Mouse (Mus musculus) T-helper 2 cell (primary cell): ENCODE measurements around the gene Eipr1.
"Not testable (repeated sequence)": the region's sequence is repeated elsewhere in the genome, so short reads cannot be mapped to it uniquely, and the experiment has no call there.

Experiments
- in situ Hi-C: fragments of 300-600 bp; cut with MboI, MseI; formaldehyde crosslinking; loops from one replicate; pipeline ENCODE4 v1.15.1; 2025; ENCODE audit warnings: high pct_unique_total_duplicates

Eipr1 gene

GRCm38 (mm10) chr12:28751508-28752263 is at the start of gene Eipr1:
Gene Eipr1, plus strand, starts transcription at chr12:28751803.
- in situ Hi-C loops: loop anchor here (5.0 kb wide), 1 partner anchor 114 kb away; the partner anchor contains the start of gene Rps7

GRCm38 (mm10) chr12:28704381-28704780 is 47.2 kb upstream of the Eipr1 start:
- in situ Hi-C loops: loop anchor here (25.0 kb wide), 1 partner anchor 383 kb away; no protein-coding TSS in a partner anchor

GRCm38 (mm10) chr12:28705204-28705603 is 46.4 kb upstream of the Eipr1 start:
- in situ Hi-C loops: loop anchor here (25.0 kb wide), 1 partner anchor 382 kb away; no protein-coding TSS in a partner anchor

- in situ Hi-C loops: loop anchor here (25.0 kb wide), 1 partner anchor 379 kb away; no protein-coding TSS in a partner anchor
Observed at GRCm38 (mm10) chr12:28708154-28708553, 43.4 kb upstream of the Eipr1 start.

GRCm38 (mm10) chr12:28710566-28711185 is 40.9 kb upstream of the Eipr1 start:
- in situ Hi-C loops: loop anchor here (25.0 kb wide), 1 partner anchor 377 kb away; no protein-coding TSS in a partner anchor

- in situ Hi-C loops: loop anchor here (25.0 kb wide), 1 partner anchor 372 kb away; no protein-coding TSS in a partner anchor
Observed at GRCm38 (mm10) chr12:28714822-28715632, 36.6 kb upstream of the Eipr1 start.

GRCm38 (mm10) chr12:28717066-28717465 is 34.5 kb upstream of the Eipr1 start:
- in situ Hi-C loops: loop anchor here (25.0 kb wide), 1 partner anchor 370 kb away; no protein-coding TSS in a partner anchor

- in situ Hi-C loops: loop anchor here (25.0 kb wide), 1 partner anchor 369 kb away; no protein-coding TSS in a partner anchor
Observed at GRCm38 (mm10) chr12:28718106-28718505, 33.5 kb upstream of the Eipr1 start.

GRCm38 (mm10) chr12:28724366-28724765 is 27.2 kb upstream of the Eipr1 start:
- in situ Hi-C loops: loop anchor here (25.0 kb wide), 1 partner anchor 363 kb away; no protein-coding TSS in a partner anchor

- in situ Hi-C loops: no loop called here
Observed at GRCm38 (mm10) chr12:28726204-28726603, 25.4 kb upstream of the Eipr1 start.

- in situ Hi-C loops: no loop called here
Observed at GRCm38 (mm10) chr12:28727061-28727460, 24.5 kb upstream of the Eipr1 start.

- in situ Hi-C loops: no loop called here
Observed at GRCm38 (mm10) chr12:28732631-28733030, 19.0 kb upstream of the Eipr1 start.

- in situ Hi-C loops: not testable (repeated sequence)
Observed at GRCm38 (mm10) chr12:28733520-28734245, 17.9 kb upstream of the Eipr1 start.

GRCm38 (mm10) chr12:28734271-28734670 is 17.3 kb upstream of the Eipr1 start:
- in situ Hi-C loops: no loop called here

GRCm38 (mm10) chr12:28735293-28735692 is 16.3 kb upstream of the Eipr1 start:
- in situ Hi-C loops: no loop called here

- in situ Hi-C loops: no loop called here
Observed at GRCm38 (mm10) chr12:28743328-28743727, 8.3 kb upstream of the Eipr1 start.

- in situ Hi-C loops: loop anchor here (5.0 kb wide), 1 partner anchor 113 kb away; the partner anchor contains the start of gene Rps7
Observed at GRCm38 (mm10) chr12:28750021-28750633, 1.5 kb upstream of the Eipr1 start, which contains the start of gene Trappc12. Gene Trappc12, minus strand, starts transcription at chr12:28750472.

- in situ Hi-C loops: loop anchor here (5.0 kb wide), 1 partner anchor 114 kb away; the partner anchor contains the start of gene Rps7
Observed at GRCm38 (mm10) chr12:28750876-28751275, 727 bp upstream of the Eipr1 start.

- in situ Hi-C loops: no loop called here
Observed at GRCm38 (mm10) chr12:28756019-28756418, 4.4 kb downstream of the Eipr1 start.

- in situ Hi-C loops: no loop called here
Observed at GRCm38 (mm10) chr12:28769953-28770352, 18.4 kb downstream of the Eipr1 start.
